Mouse (Mus musculus) activated CD4-positive, CD25-positive, alpha-beta regulatory T cell (primary cell): ENCODE measurements around the gene BC051142. TPM values are rescaled to one million over a fixed set of nuclear protein-coding genes. Genes with fewer than 3 reads are reported as not detected.

Experiments
- polyA plus RNA-seq, 2 experiments: library from polyadenylated mRNA; unstranded; fragments of 100-300 nt; shearing (Covaris generic); gene quantifications; one replicate each; pipeline ENCODE4 v1.2.1; 2017

The BC051142 gene
- under 1 TPM in 1 of 2 experiments, not detected in 1; 0.29 TPM for polyA plus RNA-seq

GRCm38 (mm10) chr17:34398711-34399393 lies at the start of gene BC051142:
TSS of gene BC051142 (plus strand) at chr17:34398820.

GRCm38 (mm10) chr17:34354539-34354938 lies 44.1 kb upstream of the BC051142 start, which contains the start of gene Btnl2:
TSS of gene Btnl2 (plus strand) at chr17:34354822.

DNA sequence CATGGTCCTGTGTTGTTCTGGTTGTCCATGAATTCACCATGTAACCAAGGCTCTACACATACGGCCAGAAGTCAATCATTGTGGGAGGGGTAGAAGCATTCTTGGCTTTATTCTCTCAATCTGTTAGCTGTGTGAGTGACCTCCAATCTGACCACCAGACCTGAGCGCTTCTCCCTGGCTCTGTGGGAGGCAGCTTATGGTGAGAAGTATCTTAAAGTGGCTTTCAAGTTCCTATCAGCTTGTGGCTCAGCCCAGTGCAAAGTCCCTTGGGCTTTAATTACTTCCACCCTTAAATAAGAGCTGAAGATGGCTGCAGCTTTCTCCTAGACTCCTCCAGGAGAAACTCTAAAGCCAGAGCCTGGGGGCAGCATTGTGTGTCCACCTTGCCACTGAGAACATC lies 21.8 kb upstream of the BC051142 start, which contains the start of gene Btnl1:
Gene Btnl1, plus strand, starts transcription at position 286 of the 400 bp plus-strand sequence.

GRCm38 (mm10) chr17:34477238-34478013 lies 78.8 kb downstream of the BC051142 start, which contains the start of gene Btnl4:
TSS of gene Btnl4 (minus strand) at chr17:34477318.

Other genes starting within 250 kb of the BC051142 start
- 10 to 100 TPM in 1 of 2 experiments, 1 to 10 TPM in 1; 3.4 to 17.2 TPM for gene H2-DMb1, start 245.7 kb upstream of the BC051142 start, polyA plus RNA-seq
- 100 to 1,000 TPM; 385 to 581 TPM for gene Tap1, start 211.3 kb upstream of the BC051142 start, polyA plus RNA-seq
- 100 to 1,000 TPM; 596 to 730 TPM for gene Psmb9, start 211.1 kb upstream of the BC051142 start, polyA plus RNA-seq
- gene Psmb8, start 201.1 kb upstream of the BC051142 start, polyA plus RNA-seq = 1,000 to 10,000 TPM; 1,449 to 1,599 TPM
- gene Tap2, start 195.3 kb upstream of the BC051142 start, polyA plus RNA-seq = 100 to 1,000 TPM; 207 to 347 TPM
- gene H2-Ob, start 159.9 kb upstream of the BC051142 start, polyA plus RNA-seq = 10 to 100 TPM; 22.8 to 55.0 TPM
- 10 to 100 TPM; 40.5 to 91.7 TPM for gene H2-Ab1, start 141.1 kb upstream of the BC051142 start, polyA plus RNA-seq
- gene H2-Aa, start 111.0 kb upstream of the BC051142 start, polyA plus RNA-seq = 10 to 100 TPM; 26.9 to 81.9 TPM
- 10 to 100 TPM; 30.6 to 66.6 TPM for gene H2-Eb1, start 93.0 kb upstream of the BC051142 start, polyA plus RNA-seq
- not detected for gene H2-Eb2, start 73.2 kb upstream of the BC051142 start, polyA plus RNA-seq
- under 1 TPM in 1 of 2 experiments, not detected in 1; 0.32 TPM for gene Btnl2, start 44.0 kb upstream of the BC051142 start, polyA plus RNA-seq
- gene Btnl1, start 21.7 kb upstream of the BC051142 start, polyA plus RNA-seq = not detected
- gene Btnl4, start 78.5 kb downstream of the BC051142 start, polyA plus RNA-seq = under 1 TPM; 0.52 to 0.63 TPM
- 1 to 10 TPM in 1 of 2 experiments, not detected in 1; 1.0 TPM for gene Btnl6, start 118.5 kb downstream of the BC051142 start, polyA plus RNA-seq
- gene Notch4, start 165.4 kb downstream of the BC051142 start, polyA plus RNA-seq = 1 to 10 TPM in 1 of 2 experiments, under 1 TPM in 1; 0.19 to 1.1 TPM
- 100 to 1,000 TPM; 254 to 344 TPM for gene Gpsm3, start 191.0 kb downstream of the BC051142 start, polyA plus RNA-seq
- gene Pbx2, start 192.4 kb downstream of the BC051142 start, polyA plus RNA-seq = 10 to 100 TPM; 16.3 to 23.4 TPM
- 1 to 10 TPM; 1.6 to 2.9 TPM for gene Ager, start 199.0 kb downstream of the BC051142 start, polyA plus RNA-seq
- 10 to 100 TPM; 80.3 to 84.2 TPM for gene Rnf5, start 204.9 kb downstream of the BC051142 start, polyA plus RNA-seq
- 10 to 100 TPM; 17.4 to 28.1 TPM for gene Agpat1, start 205.4 kb downstream of the BC051142 start, polyA plus RNA-seq
- 1 to 10 TPM in 1 of 2 experiments, under 1 TPM in 1; 0.29 to 2.0 TPM for gene Egfl8, start 217.2 kb downstream of the BC051142 start, polyA plus RNA-seq
- gene Ppt2, start 229.7 kb downstream of the BC051142 start, polyA plus RNA-seq = 10 to 100 TPM; 16.0 to 19.4 TPM
- 1 to 10 TPM; 1.4 to 1.6 TPM for gene Prrt1, start 230.7 kb downstream of the BC051142 start, polyA plus RNA-seq
- 1 to 10 TPM; 3.3 to 6.0 TPM for gene Fkbpl, start 245.9 kb downstream of the BC051142 start, polyA plus RNA-seq
- 10 to 100 TPM; 46.6 to 60.7 TPM for gene Atf6b, start 248.3 kb downstream of the BC051142 start, polyA plus RNA-seq